Mouse (Mus musculus): ENCODE data around the gene Rfx4.
A peak's percentile ranks its signal among the peaks of the same experiment; 100 is the strongest.

Rfx4 gene

DNA sequence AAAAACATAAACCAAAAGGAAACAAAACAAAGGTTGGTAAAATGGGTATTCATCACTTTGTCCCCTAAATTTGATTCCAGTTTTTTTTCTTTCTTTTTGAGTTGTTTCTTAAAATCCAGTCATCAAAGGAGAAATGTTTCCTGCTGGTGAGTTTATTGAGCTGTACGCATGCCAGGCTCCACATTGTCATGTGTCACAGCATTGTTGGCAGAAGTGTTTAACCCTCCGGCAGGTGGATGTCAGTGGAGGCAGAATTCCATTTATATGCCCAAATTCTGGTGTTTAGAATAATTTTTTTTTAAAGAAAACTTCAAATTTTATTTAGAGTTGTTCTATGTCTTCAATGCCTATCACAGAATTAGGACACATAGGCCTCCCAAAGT lies 56.0 kb downstream of the Rfx4 start:
- DNase-seq (ENCODE audit: low read depth) = no peak

DNA sequence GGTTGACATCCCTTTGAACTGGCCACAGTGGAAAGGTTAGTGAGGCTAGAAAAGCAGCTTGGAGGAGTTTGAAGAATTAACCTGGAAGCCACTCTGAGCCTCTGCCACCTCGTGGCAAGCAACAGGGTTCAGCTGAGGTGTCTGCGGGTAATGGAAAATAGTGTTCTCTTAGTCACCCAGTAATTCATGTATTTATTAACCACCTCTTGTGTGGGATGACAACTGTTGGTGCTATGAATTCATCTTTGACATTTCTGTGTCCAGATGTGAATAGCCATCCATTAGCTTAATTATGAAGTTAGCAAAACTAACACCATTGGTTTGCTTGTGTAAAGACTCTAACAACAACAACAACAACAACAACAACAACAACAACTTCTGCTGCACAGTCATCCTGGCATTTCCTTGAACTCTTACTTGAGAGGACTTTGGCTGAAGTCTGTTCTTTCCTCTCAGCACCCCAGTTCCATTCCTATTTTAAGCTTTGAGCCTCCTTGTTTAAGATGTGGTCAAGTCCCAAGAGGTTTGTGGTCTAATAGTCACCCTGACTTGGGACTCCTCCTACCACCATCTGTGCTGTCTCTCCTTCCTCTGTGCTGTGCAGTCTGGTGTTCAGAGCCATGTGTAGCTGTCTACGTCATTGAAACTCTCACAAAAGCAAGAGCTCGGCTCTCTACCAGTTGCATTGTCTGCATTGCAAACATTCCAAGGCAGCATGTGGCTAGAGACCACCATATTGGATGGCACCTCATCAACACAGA lies 60.0 kb downstream of the Rfx4 start:
- no peak for DNase-seq (ENCODE audit: low read depth)

DNA sequence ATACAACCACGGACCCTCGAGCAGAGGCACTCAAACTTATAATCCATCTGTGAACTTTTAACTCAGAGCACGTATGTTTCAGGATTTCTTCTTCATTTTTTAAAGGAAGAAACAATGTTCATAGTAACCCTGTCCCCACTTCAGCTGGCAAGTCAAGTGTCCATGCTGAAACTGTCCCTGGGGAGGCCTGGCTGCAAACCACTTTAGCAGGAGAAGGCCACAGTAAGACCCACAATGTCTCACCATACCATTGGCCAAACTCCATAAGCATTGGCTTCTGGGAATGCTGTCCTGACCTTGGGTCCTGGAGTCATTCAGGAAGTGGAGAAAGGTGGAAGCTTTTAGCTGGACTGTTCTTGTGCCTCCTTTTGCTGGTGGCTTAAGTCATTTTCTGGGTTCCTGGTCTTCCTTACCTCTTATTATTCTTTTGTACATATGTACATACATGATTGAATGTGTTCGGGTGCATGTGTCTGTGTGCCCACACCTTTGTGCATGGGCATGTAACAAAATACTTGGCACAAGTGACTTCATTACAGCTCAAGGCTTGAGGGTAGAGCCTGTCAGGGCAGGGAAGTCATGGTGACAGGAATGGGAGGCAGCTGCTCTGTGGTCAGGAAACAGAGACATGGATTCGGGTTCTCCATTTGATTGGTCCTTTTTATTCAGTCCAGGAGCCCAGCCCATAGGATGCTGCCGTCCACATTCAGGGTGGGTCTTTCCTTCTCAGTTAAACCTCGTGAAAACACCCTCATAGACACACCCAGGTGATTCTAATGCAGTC lies 61.4 kb downstream of the Rfx4 start:
- DNase-seq (ENCODE audit: low read depth) = no peak

DNA sequence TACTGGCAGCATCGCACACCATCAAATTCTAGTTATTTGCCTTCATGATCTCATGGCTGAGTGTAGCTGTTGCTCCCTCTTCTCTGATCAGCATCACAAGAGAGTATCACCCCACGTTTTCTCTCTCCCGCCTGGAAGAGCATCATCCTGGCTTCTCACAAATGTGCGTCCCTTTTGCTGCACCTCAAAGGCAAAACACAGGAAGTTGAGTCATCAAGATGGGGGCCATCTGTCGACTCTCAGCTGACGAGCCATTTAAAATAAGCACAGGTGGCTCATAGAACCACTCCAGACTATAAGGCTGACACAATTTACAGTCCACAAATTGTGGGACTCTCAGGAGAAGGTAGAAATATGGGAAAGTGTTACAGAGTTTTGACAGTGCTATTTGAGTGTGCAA lies 63.8 kb downstream of the Rfx4 start:
- no peak for DNase-seq (ENCODE audit: low read depth)

DNA sequence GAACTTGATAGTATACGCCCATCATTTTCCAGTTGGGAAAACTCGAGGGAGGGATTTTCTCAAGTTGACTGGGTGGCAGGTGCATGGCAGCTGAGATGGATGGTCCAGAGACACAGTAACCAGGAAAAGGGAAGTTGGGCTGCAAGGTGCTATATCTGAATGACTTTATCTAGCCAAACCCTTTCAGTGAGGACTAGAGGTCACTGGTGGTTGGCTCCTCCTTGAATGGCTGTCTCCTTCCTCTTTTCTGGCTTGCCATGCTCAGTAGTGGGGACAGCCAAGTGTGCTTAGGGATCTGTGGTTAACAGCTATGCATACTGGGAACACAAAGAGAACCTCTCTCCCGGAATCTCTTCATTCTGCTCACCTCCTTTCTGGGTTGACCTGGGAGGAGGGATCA lies 64.4 kb downstream of the Rfx4 start:
- no peak for DNase-seq (ENCODE audit: low read depth)

DNA sequence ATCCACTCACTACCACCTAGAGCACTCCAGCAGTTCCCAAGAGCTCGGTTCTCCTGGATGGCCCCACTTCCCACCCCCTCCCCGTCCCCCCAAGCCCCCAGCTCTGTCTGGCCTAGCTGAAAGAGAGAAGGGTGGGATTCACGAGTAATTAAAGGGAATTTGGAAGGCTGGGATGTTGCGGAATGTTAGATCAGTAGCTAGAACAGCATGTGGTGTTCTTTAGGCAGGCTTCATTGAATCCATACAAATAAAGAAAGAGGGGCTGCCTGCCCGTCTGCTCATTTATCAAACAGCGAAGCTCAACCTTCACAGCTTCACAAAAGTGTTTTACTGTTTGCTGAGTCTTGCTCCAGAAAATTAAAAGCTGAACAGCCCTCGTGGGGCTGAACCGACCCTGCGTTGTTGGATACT lies 66.9 kb downstream of the Rfx4 start:
- DNase-seq (ENCODE audit: low read depth) = no peak

DNA sequence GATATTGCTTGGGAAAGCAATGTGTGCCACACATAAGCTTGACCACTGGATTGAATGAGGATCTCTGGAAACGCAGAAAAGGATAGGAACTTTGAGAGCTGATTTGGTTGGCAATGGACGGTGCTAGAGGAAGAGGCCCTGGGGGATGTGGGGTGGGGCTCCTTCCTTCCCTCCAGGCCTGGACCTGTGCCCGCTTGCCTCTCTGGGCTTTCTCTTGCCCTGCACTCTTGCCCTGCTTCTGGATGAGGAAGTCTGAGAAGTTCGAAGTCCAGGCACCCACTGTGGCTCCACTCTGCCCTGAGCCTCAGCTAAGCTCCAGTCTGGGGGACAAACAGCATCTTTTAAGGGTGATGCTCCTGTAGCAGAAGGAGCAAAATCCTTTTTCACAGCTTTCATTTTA lies 67.8 kb downstream of the Rfx4 start:
- DNase-seq (ENCODE audit: low read depth) = no peak

DNA sequence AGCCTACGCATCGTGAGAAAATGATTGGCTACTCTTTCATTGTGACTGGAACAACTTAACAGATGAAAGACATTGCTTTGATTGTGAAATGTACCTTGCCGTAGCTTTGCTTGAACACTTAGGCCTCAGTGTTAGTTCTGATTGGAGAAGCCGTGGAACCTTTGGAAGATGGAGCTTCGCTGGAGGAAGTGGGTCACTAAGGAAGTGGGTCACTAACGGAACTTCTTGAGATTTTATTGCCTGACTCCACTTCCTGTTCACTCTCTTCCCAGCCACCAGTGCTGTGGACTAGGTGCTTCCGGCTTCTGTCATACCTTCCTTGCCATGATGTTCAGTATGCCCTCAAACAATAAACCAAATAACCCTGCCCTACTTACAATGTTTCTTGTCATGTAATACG lies 73.1 kb downstream of the Rfx4 start:
- no peak for DNase-seq (ENCODE audit: low read depth)

DNA sequence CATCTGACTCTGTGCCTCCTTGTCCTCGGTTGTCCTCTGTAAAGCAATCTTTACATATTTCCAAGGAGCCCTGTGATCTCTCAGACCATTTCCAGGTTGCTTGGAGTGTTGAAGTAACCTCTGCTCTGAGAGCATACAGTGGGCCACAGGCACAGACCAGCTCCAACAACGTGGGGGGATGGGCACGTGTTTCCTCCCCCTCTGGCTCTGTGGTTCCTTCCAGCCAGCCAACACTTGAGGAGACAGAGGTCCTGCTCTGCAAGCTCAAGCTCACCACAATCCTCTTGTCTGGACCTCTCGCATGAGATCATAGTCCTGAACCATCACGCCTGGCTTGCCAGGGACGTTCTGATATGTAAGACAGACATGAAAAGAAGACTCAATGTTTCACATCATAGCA lies 79.7 kb downstream of the Rfx4 start:
- no peak for DNase-seq (ENCODE audit: low read depth)

DNA sequence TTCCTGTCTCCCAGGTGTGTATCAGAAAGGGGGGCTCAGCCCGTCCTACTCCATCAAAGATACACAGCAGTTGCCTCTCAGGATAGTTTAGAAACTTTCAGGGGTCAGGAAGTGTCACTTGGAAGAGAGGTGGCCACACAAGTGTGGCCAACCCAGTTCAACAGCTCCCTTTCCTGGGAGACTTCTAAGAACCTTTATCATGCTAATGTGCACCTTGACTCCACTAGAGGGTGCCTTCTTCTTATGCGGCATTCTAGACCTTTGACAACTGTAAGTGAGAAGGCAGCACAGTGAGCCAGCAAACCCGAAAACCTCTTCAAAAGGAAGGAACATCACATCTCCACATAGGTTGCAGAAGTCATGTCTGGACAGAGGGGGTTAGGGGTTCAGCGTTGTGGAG lies 80.2 kb downstream of the Rfx4 start:
- peak; percentile 11 for DNase-seq (ENCODE audit: low read depth)

DNA sequence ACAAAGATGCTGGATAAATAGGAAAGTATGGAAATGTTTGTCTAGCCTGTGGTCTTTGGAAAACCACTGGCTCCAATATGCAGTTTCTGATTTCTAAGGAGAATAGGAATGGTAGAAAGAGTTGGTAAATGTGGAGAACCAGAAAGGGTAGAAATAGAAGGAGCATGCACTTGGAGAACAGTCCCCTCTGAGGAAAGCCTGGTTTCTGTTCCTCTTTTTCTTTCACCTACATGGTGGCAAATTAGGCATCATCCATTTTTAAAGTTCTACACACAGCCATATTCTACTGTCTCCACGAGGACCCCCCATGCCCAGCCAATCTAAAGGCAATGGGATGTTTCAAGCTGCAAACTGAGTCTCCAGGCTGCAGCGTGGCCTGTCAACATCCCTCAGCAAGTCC lies 81.5 kb downstream of the Rfx4 start:
- DNase-seq (ENCODE audit: low read depth) = no peak

DNA sequence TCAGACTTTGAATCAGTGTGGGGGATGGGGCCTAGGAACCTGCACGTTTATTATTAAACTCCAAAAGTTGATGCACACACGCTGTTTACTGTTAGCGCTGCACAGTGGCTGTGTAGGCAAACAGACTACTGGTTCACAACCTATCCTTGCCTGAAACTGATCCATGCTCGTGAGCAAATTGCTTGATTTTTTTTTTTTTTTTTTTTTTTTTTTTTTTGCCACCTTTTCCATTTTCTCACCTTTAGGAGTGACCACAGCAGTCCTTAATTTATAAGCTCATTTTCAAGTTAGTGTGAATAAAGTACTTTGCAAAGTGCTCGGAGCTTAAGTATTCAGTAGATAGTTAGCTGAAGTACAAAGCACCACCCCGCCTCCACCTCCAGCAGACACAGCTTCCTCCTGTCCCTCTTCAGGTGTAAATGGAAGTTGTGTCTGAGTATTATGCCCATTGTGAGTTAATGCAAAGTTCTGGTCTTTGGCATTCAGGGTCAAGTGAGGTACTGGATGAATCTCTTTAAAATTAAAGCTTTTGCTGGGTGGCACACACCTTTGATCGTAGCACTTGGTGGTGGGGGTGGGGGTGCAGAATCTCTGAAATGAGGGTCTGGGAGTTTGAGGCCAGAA lies 83.1 kb downstream of the Rfx4 start:
- DNase-seq (ENCODE audit: low read depth) = no peak

DNA sequence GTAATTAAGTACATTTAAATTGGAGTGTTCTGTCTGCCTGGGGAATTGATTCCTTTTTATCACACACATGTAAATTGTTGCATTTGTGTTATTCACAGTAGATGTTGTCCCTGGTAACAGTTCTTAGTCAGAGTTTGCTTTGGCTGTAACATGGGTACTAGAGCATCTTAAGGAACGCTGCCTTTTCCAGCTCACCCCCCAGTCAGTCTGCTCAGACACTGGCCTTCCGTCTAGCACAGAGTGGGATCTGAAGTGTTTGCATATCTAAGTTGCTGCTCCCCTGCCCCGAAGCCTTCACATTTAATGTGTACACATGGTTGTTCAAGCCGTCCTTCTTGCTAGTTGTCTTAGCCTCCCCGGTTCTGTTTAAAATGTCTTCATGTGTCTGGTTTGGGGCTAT lies 90.8 kb downstream of the Rfx4 start:
- no peak for DNase-seq (ENCODE audit: low read depth)

DNA sequence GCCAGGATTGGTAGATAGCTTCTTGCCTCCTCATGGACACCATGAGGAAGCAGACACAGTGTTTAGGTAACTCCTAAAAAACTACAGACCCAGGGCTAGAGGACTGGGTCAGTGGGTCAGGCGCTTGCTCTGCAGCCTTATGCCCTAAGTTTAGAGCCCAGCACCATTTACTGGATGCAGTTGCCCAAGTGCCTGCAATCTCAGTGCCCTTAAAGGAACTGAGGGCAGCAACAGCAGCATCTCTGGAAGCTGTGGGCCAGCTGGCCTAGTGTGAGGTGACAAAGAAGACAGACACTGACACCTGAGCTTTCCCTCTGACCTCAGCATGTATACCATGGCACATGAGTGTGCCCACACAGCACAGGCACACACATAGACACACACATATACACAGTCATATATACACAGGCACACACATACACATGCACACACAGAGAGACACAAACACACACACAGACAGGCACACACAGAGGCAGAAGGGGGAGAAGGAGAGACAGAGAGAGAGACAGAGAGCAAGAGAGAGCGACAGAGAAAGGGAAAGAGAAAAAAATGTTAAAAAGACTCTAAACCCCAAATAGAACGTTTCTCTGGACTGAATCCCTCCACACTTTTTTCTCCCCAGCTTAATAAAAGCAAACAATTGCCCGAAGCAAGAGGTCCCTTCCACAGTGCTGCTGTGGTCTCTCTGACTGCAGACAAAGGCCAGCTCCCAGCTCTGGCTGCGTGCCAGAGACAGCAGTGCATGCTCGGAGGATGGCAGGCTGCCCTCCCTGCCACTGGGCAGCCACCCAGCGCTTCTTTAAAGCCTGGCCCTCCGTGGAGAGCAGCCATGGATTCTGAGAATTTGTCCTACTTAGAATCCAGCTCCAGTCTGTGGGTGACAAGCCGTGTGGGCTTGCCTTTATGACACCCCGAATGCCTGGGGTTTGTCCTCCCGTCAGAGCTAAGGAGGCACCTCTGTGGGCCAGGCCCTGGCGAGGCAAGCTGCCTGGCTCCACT lies 96.4 kb downstream of the Rfx4 start:
- DNase-seq (ENCODE audit: low read depth) = no peak

DNA sequence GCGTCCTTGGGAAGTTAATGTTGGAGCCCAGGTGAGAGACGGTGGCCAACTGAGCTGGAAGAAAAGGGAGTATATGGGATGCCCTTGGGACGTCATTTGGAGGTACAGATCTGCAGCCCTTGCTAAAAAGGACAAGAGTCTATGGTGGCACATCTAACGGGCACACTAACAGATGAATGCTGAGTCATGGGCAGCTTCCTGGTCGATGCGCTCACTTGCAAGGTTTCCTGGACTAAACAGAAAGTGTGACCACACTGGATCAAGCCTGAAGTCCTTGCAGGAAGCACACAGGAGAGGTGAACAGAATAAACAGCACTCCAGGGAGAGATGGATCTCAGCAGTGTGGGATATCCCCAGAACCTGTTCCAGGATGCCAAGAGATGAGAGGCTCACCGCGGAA lies 98.2 kb downstream of the Rfx4 start:
- DNase-seq (ENCODE audit: low read depth) = no peak

DNA sequence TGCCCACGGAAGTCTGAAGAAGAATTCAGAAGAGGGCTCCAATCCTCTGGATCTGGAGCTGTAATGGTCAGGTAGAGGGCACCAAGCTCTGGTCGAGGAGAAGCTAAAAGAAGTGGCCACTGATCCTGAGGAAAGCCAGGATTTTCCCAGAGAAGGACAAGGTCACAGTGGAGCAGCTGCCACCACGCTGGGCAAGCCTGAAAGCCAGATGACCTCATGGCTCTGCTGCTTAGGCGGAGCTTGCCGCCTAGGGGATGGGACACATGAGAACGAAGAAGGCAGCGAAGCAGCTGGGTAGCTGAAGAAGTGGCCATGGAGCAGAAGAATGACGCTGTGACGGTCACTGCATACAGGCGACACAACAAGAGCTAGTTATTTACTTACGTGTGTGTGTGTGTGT lies 99.6 kb downstream of the Rfx4 start:
- DNase-seq (ENCODE audit: low read depth) = no peak

DNA sequence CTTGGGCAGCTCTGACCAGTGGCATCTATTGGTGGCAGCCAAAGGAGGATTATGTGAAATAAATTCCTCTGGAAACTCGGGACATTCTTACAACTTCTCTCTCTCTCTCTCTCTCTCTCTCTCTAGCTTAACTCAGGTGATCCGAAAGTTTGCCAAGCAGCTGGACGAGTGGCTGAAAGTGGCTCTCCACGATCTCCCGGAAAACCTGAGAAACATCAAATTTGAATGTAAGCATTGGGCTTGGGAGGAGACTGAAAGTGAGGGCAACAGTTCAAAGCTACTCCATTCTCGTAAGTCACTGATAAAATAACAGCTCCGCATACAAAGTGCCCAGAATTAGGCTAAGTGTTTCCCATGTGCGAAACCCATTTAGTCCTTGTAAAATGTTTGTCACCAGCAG lies 102.5 kb downstream of the Rfx4 start:
- no peak for DNase-seq (ENCODE audit: low read depth)

DNA sequence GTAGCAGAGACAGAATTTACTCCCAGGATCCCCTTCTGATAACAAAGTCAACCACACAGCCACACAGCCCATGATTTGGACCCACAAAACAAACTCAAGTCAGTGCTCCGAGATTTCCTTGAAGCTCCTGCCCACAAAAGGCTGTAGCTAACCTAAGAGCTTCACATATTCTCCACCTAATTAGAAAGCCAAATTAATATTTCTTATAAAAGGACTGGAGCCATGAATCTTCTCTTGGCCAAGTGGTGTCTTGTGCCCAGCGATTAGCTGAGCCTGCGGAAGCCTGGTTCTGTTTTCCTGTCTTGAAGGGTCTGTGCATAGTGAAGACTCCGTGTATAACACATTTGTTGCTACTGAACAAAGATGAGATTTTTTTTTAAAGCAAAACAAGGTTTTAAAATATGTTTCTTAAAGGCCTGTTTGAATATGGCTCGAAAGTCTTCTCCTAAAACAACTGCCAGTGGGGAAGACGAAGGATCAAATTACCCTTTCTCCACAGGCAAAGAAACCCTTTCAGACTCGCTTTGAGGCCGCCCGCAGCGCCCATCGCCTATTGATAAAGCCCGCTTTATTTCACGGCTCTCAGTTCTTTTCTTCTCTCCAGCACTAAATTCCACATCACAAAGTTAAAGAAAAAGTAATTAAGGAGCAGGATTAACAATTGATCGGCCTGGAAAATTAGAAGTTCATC lies 103.1 kb downstream of the Rfx4 start:
- no peak for DNase-seq (ENCODE audit: low read depth)

DNA sequence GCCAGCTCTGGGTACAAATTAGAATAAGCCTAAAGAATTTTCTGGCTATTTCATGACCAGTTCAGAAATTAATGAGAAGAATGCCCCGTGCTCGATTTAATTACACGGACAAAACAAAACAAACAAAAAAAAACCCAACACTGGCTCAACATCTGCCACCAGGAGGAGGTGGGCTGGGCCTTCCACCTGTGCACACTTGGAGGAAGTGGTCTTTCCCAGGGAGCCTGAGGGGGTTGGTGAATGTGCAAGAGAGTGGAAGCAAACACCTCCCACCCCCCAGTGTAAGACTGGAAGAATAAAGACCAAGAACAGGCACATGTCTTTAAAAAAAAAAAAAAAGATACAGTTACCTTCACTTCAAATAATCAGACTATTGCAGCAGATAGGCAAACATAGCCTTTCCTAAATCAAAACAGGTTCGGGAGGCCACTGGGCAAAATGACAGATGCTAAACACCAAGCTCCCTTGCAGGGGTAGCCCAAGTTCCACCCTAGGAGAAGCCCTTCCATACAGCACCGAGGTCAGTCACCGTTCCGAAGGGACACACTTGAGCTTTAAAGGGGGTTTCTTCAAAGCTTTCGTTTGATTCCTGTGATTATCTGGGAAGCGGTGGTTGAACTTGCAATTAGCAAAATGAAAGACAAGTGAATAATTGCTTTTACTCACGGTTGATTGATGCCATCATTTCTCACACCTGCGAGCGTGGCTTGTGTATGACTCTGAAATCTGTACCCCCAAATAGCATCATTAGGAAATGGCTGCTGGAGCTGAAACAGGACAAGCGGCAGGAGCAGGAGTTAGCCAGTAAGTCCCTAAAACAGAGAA lies 103.9 kb downstream of the Rfx4 start:
- no peak for DNase-seq (ENCODE audit: low read depth)

DNA sequence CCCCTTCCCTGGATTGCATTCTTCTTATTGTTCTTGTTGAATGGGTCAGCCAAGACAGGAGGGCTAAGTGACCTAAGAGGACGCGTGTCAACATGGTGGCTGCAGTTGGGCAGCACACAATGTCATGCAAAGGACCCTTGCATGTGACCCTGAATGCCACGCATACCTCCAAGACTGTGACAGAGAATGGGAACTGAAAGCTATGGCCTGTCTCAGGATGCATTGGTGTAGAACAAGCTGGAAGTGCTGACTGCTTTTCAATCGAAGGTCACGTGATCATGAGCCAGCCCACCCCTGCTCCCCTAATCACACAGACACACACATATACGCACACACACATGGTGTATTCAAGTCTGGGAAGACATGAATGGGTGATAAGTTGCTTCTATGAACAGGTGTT lies 107.6 kb downstream of the Rfx4 start:
- no peak for DNase-seq (ENCODE audit: low read depth)

DNA sequence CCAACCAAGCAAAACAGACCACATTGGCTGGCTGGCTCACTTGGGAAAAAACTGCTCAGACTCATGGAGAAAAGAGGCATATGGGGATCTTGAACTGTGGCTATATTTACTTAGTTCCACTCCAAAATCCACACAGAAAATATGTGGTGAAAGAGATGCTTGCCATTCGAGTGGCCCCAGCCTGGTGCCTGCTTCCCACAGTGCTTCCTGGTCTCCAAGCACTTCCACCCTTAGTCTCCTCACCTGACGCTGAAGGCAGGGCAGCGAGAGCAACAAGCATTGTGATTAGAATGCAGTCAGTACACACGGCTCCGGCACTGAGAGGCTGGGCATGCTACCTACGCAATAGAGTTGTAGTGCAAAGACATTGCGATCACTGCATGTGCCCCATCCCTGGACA lies 111.7 kb downstream of the Rfx4 start:
- DNase-seq (ENCODE audit: low read depth) = no peak
